Mouse (Mus musculus) lung, embryonic 14.5 days (tissue): ENCODE measurements at regions not wholly inside any gene's neighbourhood (a gene's known extent, or its start where the extent isn't known, plus 50 kb on each side); places are given as distances from the start of the nearest gene placed in this dataset.

ENCODE experiments used
- ATAC-seq: fragments of 200-750 bp; cut with Nextera tagmentation; 2 replicates; pipeline ENCODE4 v1.8.0; 2017; ENCODE audit warnings: mild to moderate bottlenecking, moderate TSS enrichment, moderate library complexity; ENCODE audit not compliant: insufficient read depth
- DNase-seq: peaks from one replicate; pipeline ENCODE4 v3.0.0-alpha.2; 2015
- H3K27ac ChIP-seq: fragments of 300-500 bp; sonication (generic); 2 replicates; pipeline ENCODE4 v1.5.1; 2014; ENCODE audit warnings: low read depth, mild to moderate bottlenecking, moderate library complexity
- H3K27me3 ChIP-seq: fragments of 300-500 bp; sonication (generic); 2 replicates; pipeline ENCODE4 v1.6.1; 2014; ENCODE audit warnings: low read length, control low read depth; ENCODE audit not compliant: insufficient read depth
- H3K36me3 ChIP-seq: fragments of 300-500 bp; sonication (generic); 2 replicates; pipeline ENCODE4 v1.6.1; 2014; ENCODE audit warnings: control low read depth; ENCODE audit not compliant: insufficient read depth
- H3K4me1 ChIP-seq: fragments of 300-500 bp; sonication (generic); 2 replicates; pipeline ENCODE4 v1.6.1; 2014; ENCODE audit warnings: antibody characterized with exemption, control low read depth; ENCODE audit not compliant: insufficient read depth
- H3K4me2 ChIP-seq: fragments of 300-500 bp; sonication (generic); 2 replicates; pipeline ENCODE4 v1.6.1; 2014; ENCODE audit warnings: mild to moderate bottlenecking
- H3K4me3 ChIP-seq: fragments of 300-500 bp; sonication (generic); 2 replicates; pipeline ENCODE4 v1.5.1; 2014; ENCODE audit warnings: low read depth, low read length
- H3K9ac ChIP-seq: fragments of 300-500 bp; sonication (generic); 2 replicates; pipeline ENCODE4 v1.6.1; 2014
- H3K9me3 ChIP-seq: fragments of 300-500 bp; sonication (generic); 2 replicates; pipeline ENCODE4 v1.6.1; 2016; ENCODE audit warnings: low read depth, low read length, control low read depth
- CTCF ChIP-seq: IDR thresholded peaks from 2 replicates; pipeline ENCODE4 v1.5.1; 2016; ENCODE audit warnings: antibody characterized with exemption, low read depth
- WGBS: fragments of 180-500 bp; shearing (Covaris S2); extraction: QIAGEN DNeasy Blood & Tissue Kit; methylation state at CpG from one replicate; pipeline ENCODE4 v1.1.7; 2014; 5-methylcytosine and 5-hydroxymethylcytosine counted together

GRCm38 (mm10) chr1:55904571-55904970, 498.9 kb downstream of the Plcl1 start:
- no peaks in the 10 kb centered on the region for H3K4me1 ChIP-seq
- no peak overlapping the region for H3K4me2 ChIP-seq
- no peak overlapping the region for H3K4me3 ChIP-seq
- H3K9me3 ChIP-seq, result 0 out of 2 replicates have a peak, but pooled peaks cover 3% of the 10 kb centered on the region
- no peak overlapping the region for H3K27ac ChIP-seq
- H3K27me3 ChIP-seq, result no peaks in the 10 kb centered on the region
- DNase-seq (no peak), ATAC-seq (no peak)
- TF ChIP-seq CTCF, result no peak
- H3K36me3 ChIP-seq, result no peaks in the 10 kb centered on the region
- 68% methylated on average over 2 of the region's 2 CpGs for WGBS
- H3K9ac ChIP-seq, result no peak overlapping the region

GRCm38 (mm10) chr1:55905232-55905631, 499.5 kb downstream of the Plcl1 start:
- no peaks in the 10 kb centered on the region for H3K27me3 ChIP-seq
- no peak overlapping the region for H3K9ac ChIP-seq
- no peak overlapping the region for H3K27ac ChIP-seq
- ATAC-seq (no peak), DNase-seq (no peak)
- peak; percentile 39 for TF ChIP-seq CTCF
- H3K4me2 ChIP-seq, result no peak overlapping the region
- WGBS, result 96% methylated on average over 4 of the region's 4 CpGs
- no peak overlapping the region for H3K4me3 ChIP-seq
- H3K9me3 ChIP-seq, result 0 out of 2 replicates have a peak, but pooled peaks cover 3% of the 10 kb centered on the region
- no peaks in the 10 kb centered on the region for H3K36me3 ChIP-seq
- H3K4me1 ChIP-seq, result no peaks in the 10 kb centered on the region

DNA sequence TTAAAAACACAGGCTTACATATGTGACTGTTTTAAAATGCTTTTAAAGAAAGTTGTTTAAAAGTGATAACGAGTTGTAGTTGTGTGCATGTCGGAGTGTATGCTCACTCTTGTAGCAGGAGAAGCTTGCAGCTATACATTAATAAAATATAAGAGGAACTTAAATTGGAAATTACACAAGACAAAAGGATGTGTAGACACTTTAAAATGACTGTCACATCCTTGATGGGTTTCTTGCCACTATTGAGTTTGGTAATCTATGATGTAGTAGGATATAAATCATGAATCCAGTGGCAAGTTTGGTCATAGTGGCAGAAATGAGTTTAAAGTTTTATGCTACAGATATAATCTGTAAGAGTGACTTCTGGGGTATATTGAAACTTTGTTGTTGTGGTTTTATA, 504.3 kb downstream of the Plcl1 start:
- Histone ChIP-seq H3K4me3 (no peak overlapping the region), H3K9me3 (0 out of 2 replicates have a peak, but pooled peaks cover 3% of the 10 kb centered on the region), H3K4me1 (no peaks in the 10 kb centered on the region), H3K4me2 (no peak overlapping the region), H3K9ac (no peak overlapping the region), H3K27ac (no peak overlapping the region), H3K27me3 (no peaks in the 10 kb centered on the region), H3K36me3 (no peaks in the 10 kb centered on the region)
- DNase-seq (no peak), ATAC-seq (no peak)
- no peak for TF ChIP-seq CTCF
- WGBS, result 82% methylated on average over 2 of the region's 2 CpGs

DNA sequence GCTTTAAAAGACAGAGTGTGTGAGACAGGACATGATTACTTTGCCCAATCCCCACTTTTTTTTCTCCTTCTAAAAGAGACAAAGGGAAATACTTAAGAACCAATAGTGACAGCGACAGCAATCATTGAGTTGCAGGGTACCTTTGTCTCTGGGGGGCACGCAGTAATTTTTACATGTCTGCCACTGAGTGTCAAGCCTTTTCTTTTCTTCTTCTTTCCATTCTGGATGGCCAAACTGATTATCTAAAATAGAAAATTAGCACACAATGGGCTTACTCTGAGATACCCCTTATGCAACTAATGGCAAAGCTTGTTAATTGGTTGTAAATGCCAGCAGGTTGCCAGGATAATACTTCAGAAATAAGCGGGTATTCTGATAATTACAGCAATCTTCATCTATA, 508.6 kb downstream of the Plcl1 start:
- Histone ChIP-seq H3K4me3 (no peak overlapping the region), H3K27ac (no peak overlapping the region), H3K4me2 (no peak overlapping the region), H3K36me3 (no peaks in the 10 kb centered on the region), H3K9ac (no peak overlapping the region), H3K9me3 (no peaks in the 10 kb centered on the region), H3K27me3 (no peaks in the 10 kb centered on the region), H3K4me1 (no peaks in the 10 kb centered on the region)
- ATAC-seq (no peak), DNase-seq (no peak)
- 84% methylated on average over 3 of the region's 3 CpGs for WGBS
- TF ChIP-seq CTCF, result no peak

DNA sequence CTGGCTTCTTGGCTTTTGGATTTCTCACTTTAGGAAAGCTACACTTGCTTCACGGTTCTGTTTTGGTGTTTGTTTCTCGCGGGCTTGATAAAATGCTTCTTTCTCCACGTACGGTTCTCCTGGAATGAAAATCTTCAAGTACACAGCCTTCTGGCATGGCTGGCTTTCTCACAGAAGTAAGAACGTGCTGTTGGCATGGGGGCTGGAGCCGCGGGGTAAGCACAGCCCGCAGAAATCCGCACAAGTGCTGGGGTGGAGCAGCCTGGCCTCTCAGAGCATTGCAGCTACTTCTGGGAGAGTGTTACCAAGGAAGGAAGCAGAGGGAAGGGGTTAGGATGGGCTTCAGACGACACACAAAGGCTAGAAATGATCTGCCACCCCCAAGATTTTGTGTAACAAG, 510.2 kb downstream of the Plcl1 start:
- no peak for DNase-seq
- no peak for TF ChIP-seq CTCF
- H3K27ac ChIP-seq, result no peak overlapping the region
- 49% methylated on average over 11 of the region's 11 CpGs for WGBS
- H3K4me2 ChIP-seq, result no peak overlapping the region
- H3K9ac ChIP-seq, result no peak overlapping the region
- no peaks in the 10 kb centered on the region for H3K27me3 ChIP-seq
- no peaks in the 10 kb centered on the region for H3K36me3 ChIP-seq
- H3K4me1 ChIP-seq, result no peaks in the 10 kb centered on the region
- H3K4me3 ChIP-seq, result no peak overlapping the region
- ATAC-seq, result no peak
- H3K9me3 ChIP-seq, result no peaks in the 10 kb centered on the region

DNA sequence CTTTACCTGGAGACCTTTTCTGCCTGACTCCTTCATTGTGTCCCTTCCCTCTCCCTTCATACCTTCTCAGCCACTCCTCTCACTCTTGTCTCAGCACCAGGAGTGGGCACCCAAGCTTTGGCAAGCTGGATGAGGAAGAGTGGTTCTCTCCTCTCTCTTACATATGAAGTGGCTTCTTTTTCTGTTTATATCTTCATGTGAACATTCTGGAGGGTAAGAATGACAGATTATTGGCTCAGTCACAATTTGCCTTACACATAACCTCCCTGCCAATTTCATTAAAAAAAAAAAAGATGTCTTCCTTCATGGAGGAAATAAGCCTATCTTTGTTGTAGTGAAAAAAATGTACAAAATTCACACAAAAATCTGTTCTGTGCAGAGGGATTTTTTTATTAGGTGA, 513.8 kb downstream of the Plcl1 start:
- H3K27me3 ChIP-seq, result no peaks in the 10 kb centered on the region
- H3K4me1 ChIP-seq, result no peaks in the 10 kb centered on the region
- H3K9ac ChIP-seq, result no peak overlapping the region
- H3K4me2 ChIP-seq, result no peak overlapping the region
- no peak overlapping the region for H3K27ac ChIP-seq
- H3K9me3 ChIP-seq, result no peaks in the 10 kb centered on the region
- no peaks in the 10 kb centered on the region for H3K36me3 ChIP-seq
- TF ChIP-seq CTCF, result no peak
- no peak overlapping the region for H3K4me3 ChIP-seq
- DNase-seq (no peak), ATAC-seq (no peak)

DNA sequence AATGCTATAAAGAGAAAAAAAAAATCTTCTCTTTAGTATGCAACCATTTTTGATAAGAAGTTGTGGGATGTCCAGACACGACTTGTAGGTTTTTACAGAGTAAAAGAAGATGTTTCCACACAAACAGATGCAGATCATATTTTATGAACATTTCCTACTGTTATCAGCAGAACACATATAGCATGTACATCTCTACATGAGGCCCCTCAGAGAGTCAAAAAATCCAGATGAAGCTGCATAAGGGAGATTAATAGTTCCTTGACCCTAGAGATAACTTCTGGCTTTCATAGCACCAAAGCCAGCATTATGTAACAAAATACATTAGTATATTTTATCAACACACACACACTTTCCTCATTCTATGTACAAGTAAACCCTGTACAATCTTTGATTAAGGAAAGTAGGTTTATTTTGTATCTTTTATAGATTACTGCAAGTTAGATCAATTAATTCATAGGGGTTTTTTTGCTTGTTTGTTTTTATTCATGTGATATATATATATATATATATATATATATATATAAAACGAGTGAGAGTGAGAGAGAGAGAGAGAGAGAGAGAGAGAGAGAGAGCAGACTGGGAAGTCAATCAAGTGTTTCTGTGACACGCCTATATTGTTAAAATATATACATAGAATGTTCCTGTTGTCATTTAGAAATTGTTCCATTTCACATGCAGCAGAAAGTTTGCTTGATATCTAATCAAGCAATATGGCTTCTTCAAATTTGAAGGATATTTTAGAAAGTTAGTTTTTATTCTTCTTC, 541.2 kb downstream of the Plcl1 start:
- no peaks in the 10 kb centered on the region for H3K27me3 ChIP-seq

More for the DNA sequence above, 541.2 kb downstream of the Plcl1 start:
- DNase-seq (no peak), ATAC-seq (no peak)
- Histone ChIP-seq H3K4me3 (no peak overlapping the region), H3K9ac (no peak overlapping the region), H3K4me2 (no peak overlapping the region), H3K9me3 (no peaks in the 10 kb centered on the region), H3K27ac (no peak overlapping the region), H3K4me1 (no peaks in the 10 kb centered on the region), H3K36me3 (no peaks in the 10 kb centered on the region)
- WGBS, result 52% methylated on average over 3 of the region's 3 CpGs
- TF ChIP-seq CTCF, result no peak
